Mouse (Mus musculus): ENCODE measurements around the gene Ppm1m. TPM values are rescaled to one million over a fixed set of nuclear protein-coding genes. Genes with fewer than 3 reads are reported as not detected.

Ppm1m gene
- polyA plus RNA-seq, 1 experiment = 42.8 TPM

GRCm38 (mm10) chr9:106231220-106231619 is 31.7 kb upstream of the Ppm1m start:
- no peaks in the 10 kb centered on the region for H3K79me2 ChIP-seq (ENCODE audit: control insufficient read depth, insufficient read depth)
- TF ChIP-seq MAX (IDR thresholded peaks at IDR 0.05) (no peak), CTCF (IDR thresholded peaks at IDR 0.05; ENCODE audit: control insufficient read depth, insufficient read depth, insufficient read length) (no peak), MYOG (IDR thresholded peaks at IDR 0.05; ENCODE audit: control insufficient read depth, extremely low read depth, insufficient read length) (no peak), MYOD1 (IDR thresholded peaks at IDR 0.05; ENCODE audit: control insufficient read depth, insufficient read length, low read depth) (no peak), FOSL1 (IDR thresholded peaks at IDR 0.05; ENCODE audit: insufficient read depth, low read length, poor library complexity, severe bottlenecking) (no peak), USF1 (IDR thresholded peaks at IDR 0.05; ENCODE audit: low read depth) (no peak), CEBPB (IDR thresholded peaks at IDR 0.05; ENCODE audit: low read depth) (no peak)
- no peak overlapping the region for H3ac ChIP-seq (ENCODE audit: control insufficient read depth, insufficient read length, low read depth)
- no peaks in the 10 kb centered on the region for H3K79me3 ChIP-seq (ENCODE audit: low read depth)
- no peak overlapping the region for H3K4me3 ChIP-seq (ENCODE audit: insufficient read depth, poor library complexity, severe bottlenecking)
- peaks cover 3% of the 10 kb centered on the region for H3K36me3 ChIP-seq (ENCODE audit: control insufficient read depth, insufficient read depth)
- H3K27me3 ChIP-seq (ENCODE audit: control insufficient read depth, insufficient read depth, insufficient read length) = peaks cover 3% of the 10 kb centered on the region

GRCm38 (mm10) chr9:106230734-106231106 is 31.2 kb upstream of the Ppm1m start:
- no peaks in the 10 kb centered on the region for H3K79me3 ChIP-seq (ENCODE audit: low read depth)
- H3K36me3 ChIP-seq (ENCODE audit: control insufficient read depth, insufficient read depth) = no peaks in the 10 kb centered on the region
- no peaks in the 10 kb centered on the region for H3K79me2 ChIP-seq (ENCODE audit: control insufficient read depth, insufficient read depth)
- TF ChIP-seq USF1 (IDR thresholded peaks at IDR 0.05; ENCODE audit: low read depth) (no peak), MYOD1 (IDR thresholded peaks at IDR 0.05; ENCODE audit: control insufficient read depth, insufficient read length, low read depth) (no peak), MAX (IDR thresholded peaks at IDR 0.05) (no peak), CEBPB (IDR thresholded peaks at IDR 0.05; ENCODE audit: low read depth) (no peak), CTCF (IDR thresholded peaks at IDR 0.05; ENCODE audit: control insufficient read depth, insufficient read depth, insufficient read length) (no peak), FOSL1 (IDR thresholded peaks at IDR 0.05; ENCODE audit: insufficient read depth, low read length, poor library complexity, severe bottlenecking) (no peak), MYOG (IDR thresholded peaks at IDR 0.05; ENCODE audit: control insufficient read depth, extremely low read depth, insufficient read length) (no peak)
- H3K27me3 ChIP-seq (ENCODE audit: control insufficient read depth, insufficient read depth, insufficient read length) = peaks cover 8% of the 10 kb centered on the region
- no peak overlapping the region for H3ac ChIP-seq (ENCODE audit: control insufficient read depth, insufficient read length, low read depth)
- H3K4me3 ChIP-seq (ENCODE audit: insufficient read depth, poor library complexity, severe bottlenecking) = no peak overlapping the region

GRCm38 (mm10) chr9:106230051-106230733 is 30.6 kb upstream of the Ppm1m start:
- no peaks in the 10 kb centered on the region for H3K79me2 ChIP-seq (ENCODE audit: control insufficient read depth, insufficient read depth)
- no peak overlapping the region for H3K4me3 ChIP-seq (ENCODE audit: insufficient read depth, poor library complexity, severe bottlenecking)
- H3K79me3 ChIP-seq (ENCODE audit: low read depth) = no peaks in the 10 kb centered on the region
- H3K36me3 ChIP-seq (ENCODE audit: control insufficient read depth, insufficient read depth) = no peaks in the 10 kb centered on the region
- no peak overlapping the region for H3ac ChIP-seq (ENCODE audit: control insufficient read depth, insufficient read length, low read depth)
- TF ChIP-seq MYOG (IDR thresholded peaks at IDR 0.05; ENCODE audit: control insufficient read depth, extremely low read depth, insufficient read length) = no peak
- TF ChIP-seq USF1 (IDR thresholded peaks at IDR 0.05; ENCODE audit: low read depth) = no peak
- TF ChIP-seq MAX (IDR thresholded peaks at IDR 0.05) = no peak
- no peak for TF ChIP-seq CTCF (IDR thresholded peaks at IDR 0.05; ENCODE audit: control insufficient read depth, insufficient read depth, insufficient read length)
- no peak for TF ChIP-seq FOSL1 (IDR thresholded peaks at IDR 0.05; ENCODE audit: insufficient read depth, low read length, poor library complexity, severe bottlenecking)
- no peak for TF ChIP-seq CEBPB (IDR thresholded peaks at IDR 0.05; ENCODE audit: low read depth)
- no peak for TF ChIP-seq MYOD1 (IDR thresholded peaks at IDR 0.05; ENCODE audit: control insufficient read depth, insufficient read length, low read depth)
- H3K27me3 ChIP-seq (ENCODE audit: control insufficient read depth, insufficient read depth, insufficient read length) = peaks cover 13% of the 10 kb centered on the region

GRCm38 (mm10) chr9:106227790-106228429 is 28.4 kb upstream of the Ppm1m start:
- H3K27me3 ChIP-seq (ENCODE audit: control insufficient read depth, insufficient read depth, insufficient read length) = peaks cover 35% of the 10 kb centered on the region
- no peaks in the 10 kb centered on the region for H3K79me2 ChIP-seq (ENCODE audit: control insufficient read depth, insufficient read depth)
- H3K79me3 ChIP-seq (ENCODE audit: low read depth) = no peaks in the 10 kb centered on the region
- H3K36me3 ChIP-seq (ENCODE audit: control insufficient read depth, insufficient read depth) = no peaks in the 10 kb centered on the region
- no peak overlapping the region for H3ac ChIP-seq (ENCODE audit: control insufficient read depth, insufficient read length, low read depth)
- TF ChIP-seq MAX (IDR thresholded peaks at IDR 0.05) (no peak), CEBPB (IDR thresholded peaks at IDR 0.05; ENCODE audit: low read depth) (no peak), FOSL1 (IDR thresholded peaks at IDR 0.05; ENCODE audit: insufficient read depth, low read length, poor library complexity, severe bottlenecking) (no peak), MYOG (IDR thresholded peaks at IDR 0.05; ENCODE audit: control insufficient read depth, extremely low read depth, insufficient read length) (no peak), CTCF (IDR thresholded peaks at IDR 0.05; ENCODE audit: control insufficient read depth, insufficient read depth, insufficient read length) (no peak), MYOD1 (IDR thresholded peaks at IDR 0.05; ENCODE audit: control insufficient read depth, insufficient read length, low read depth) (no peak), USF1 (IDR thresholded peaks at IDR 0.05; ENCODE audit: low read depth) (no peak)
- no peak overlapping the region for H3K4me3 ChIP-seq (ENCODE audit: insufficient read depth, poor library complexity, severe bottlenecking)

- no peak overlapping the region for H3ac ChIP-seq (ENCODE audit: control insufficient read depth, insufficient read length, low read depth)
- no peaks in the 10 kb centered on the region for H3K79me3 ChIP-seq (ENCODE audit: low read depth)
- H3K36me3 ChIP-seq (ENCODE audit: control insufficient read depth, insufficient read depth) = no peaks in the 10 kb centered on the region
- H3K79me2 ChIP-seq (ENCODE audit: control insufficient read depth, insufficient read depth) = no peaks in the 10 kb centered on the region
- peaks cover 35% of the 10 kb centered on the region for H3K27me3 ChIP-seq (ENCODE audit: control insufficient read depth, insufficient read depth, insufficient read length)
- H3K4me3 ChIP-seq (ENCODE audit: insufficient read depth, poor library complexity, severe bottlenecking) = no peak overlapping the region
- no peak for TF ChIP-seq CTCF (IDR thresholded peaks at IDR 0.05; ENCODE audit: control insufficient read depth, insufficient read depth, insufficient read length)
- TF ChIP-seq MAX (IDR thresholded peaks at IDR 0.05) = no peak
- TF ChIP-seq USF1 (IDR thresholded peaks at IDR 0.05; ENCODE audit: low read depth) = no peak
- no peak for TF ChIP-seq FOSL1 (IDR thresholded peaks at IDR 0.05; ENCODE audit: insufficient read depth, low read length, poor library complexity, severe bottlenecking)
- no peak for TF ChIP-seq CEBPB (IDR thresholded peaks at IDR 0.05; ENCODE audit: low read depth)
- no peak for TF ChIP-seq MYOD1 (IDR thresholded peaks at IDR 0.05; ENCODE audit: control insufficient read depth, insufficient read length, low read depth)
- TF ChIP-seq MYOG (IDR thresholded peaks at IDR 0.05; ENCODE audit: control insufficient read depth, extremely low read depth, insufficient read length) = no peak
Measured at GRCm38 (mm10) chr9:106226151-106226682, 26.7 kb upstream of the Ppm1m start.

Data from C2C12 (cell line).